Mouse (Mus musculus) bone marrow, adult 2 months (tissue): Measurements from ENCODE around the gene Hck.

Experiments used
- CTCF ChIP-seq: fragments of 200-500 bp; IDR thresholded peaks from 2 replicates; pipeline ENCODE4 v1.5.1; 2011; ENCODE audit warnings: low read length, control low read depth; ENCODE audit not compliant: control insufficient read depth, insufficient read depth
- POLR2A ChIP-seq: fragments of 200-500 bp; IDR thresholded peaks from 2 replicates; pipeline ENCODE4 v1.6.1; 2011; ENCODE audit warnings: low read depth, mild to moderate bottlenecking, control low read depth, low read length, borderline replicate concordance; ENCODE audit not compliant: control insufficient read depth

GRCm38 (mm10) chr2:153191242-153191641 lies 83.0 kb downstream of the Hck start:
- TF ChIP-seq POLR2A (no peak), CTCF (no peak)
